Mouse (Mus musculus) limb, embryonic 11.5 days (tissue): Measurements from ENCODE around the gene Cbr2. TPM values are rescaled to one million over a fixed set of nuclear protein-coding genes. Genes with fewer than 3 reads are reported as not detected.

Experiments
- ATAC-seq: fragments of 200-750 bp; cut with Nextera tagmentation; 2 replicates; pipeline ENCODE4 v1.8.0; 2017; ENCODE audit warnings: low read depth; ENCODE audit not compliant: insufficient number of reproducible peaks, low FRiP score, low TSS enrichment
- DNase-seq: peaks from one replicate; pipeline ENCODE4 v3.0.0-alpha.2; 2015; ENCODE audit warnings: low spot score
- H3K27ac ChIP-seq: fragments of 300-500 bp; sonication (generic); replicated peaks from 2 replicates; pipeline ENCODE4 v1.5.1; 2014; ENCODE audit warnings: low read depth, mild to moderate bottlenecking, low read length
- H3K27me3 ChIP-seq: fragments of 300-500 bp; sonication (generic); 2 replicates; pipeline ENCODE4 v1.6.1; 2014; ENCODE audit warnings: mild to moderate bottlenecking, low read length, mixed read lengths; ENCODE audit not compliant: control insufficient read depth, insufficient read depth
- H3K36me3 ChIP-seq: fragments of 300-500 bp; sonication (generic); 2 replicates; pipeline ENCODE4 v1.6.1; 2014; ENCODE audit warnings: mild to moderate bottlenecking, low read length, moderate library complexity, mixed read lengths; ENCODE audit not compliant: control insufficient read depth, insufficient read depth
- H3K4me1 ChIP-seq: fragments of 300-500 bp; sonication (generic); 2 replicates; pipeline ENCODE4 v1.6.1; 2014; ENCODE audit warnings: low read length, mixed read lengths; ENCODE audit not compliant: control insufficient read depth, insufficient read depth
- H3K4me2 ChIP-seq: fragments of 300-500 bp; sonication (generic); 2 replicates; pipeline ENCODE4 v1.6.1; 2014; ENCODE audit warnings: low read depth, mild to moderate bottlenecking, moderate library complexity; ENCODE audit not compliant: severe bottlenecking
- H3K4me3 ChIP-seq: fragments of 300-500 bp; sonication (generic); 2 replicates; pipeline ENCODE4 v1.5.1; 2014; ENCODE audit warnings: low read depth, low read length
- H3K9ac ChIP-seq: fragments of 300-500 bp; sonication (generic); 2 replicates; pipeline ENCODE4 v1.6.1; 2014; ENCODE audit warnings: mild to moderate bottlenecking, low read length
- H3K9me3 ChIP-seq: fragments of 300-500 bp; sonication (generic); 2 replicates; pipeline ENCODE4 v1.6.1; 2016; ENCODE audit warnings: low read length; ENCODE audit not compliant: control insufficient read depth
- WGBS: fragments of 180-500 bp; shearing (Covaris S2); extraction: QIAGEN DNeasy Blood & Tissue Kit; methylation state at CpG from one replicate; pipeline ENCODE4 v1.1.7; 2014; 5-methylcytosine and 5-hydroxymethylcytosine counted together
- polyA plus RNA-seq: library from polyadenylated mRNA; unstranded; fragments of >200 nt; fragmentation: Nextera tagmentation; extraction: Ambion mirVana; gene quantifications from 2 replicates; pipeline ENCODE4 v1.2.1, GENCODE M21; 2014

Gene Cbr2
- polyA plus RNA-seq, 1 experiment from 2014 or later: 7.4 TPM

- no peaks in the 10 kb centered on the region for H3K27me3 ChIP-seq
- peaks cover 48% of the 10 kb centered on the region for H3K4me1 ChIP-seq
- H3K9ac ChIP-seq: peak overlapping the region; percentile 31
- peak; percentile 49 for DNase-seq
- H3K27ac ChIP-seq: peak overlapping the region; percentile 81
- peaks cover 12% of the 10 kb centered on the region; the same call in 1 of the 2 replicates for H3K36me3 ChIP-seq
- H3K4me2 ChIP-seq: peak overlapping the region; percentile 7; the same call in 1 of the 2 replicates
- ATAC-seq: no peak
- H3K9me3 ChIP-seq: no peaks in the 10 kb centered on the region
- 16% methylated on average over 15 of the region's 15 CpGs for WGBS
- peak overlapping the region; percentile 1; the same call in 1 of the 2 replicates for H3K4me3 ChIP-seq
These were observed 28.0 kb downstream of the Cbr2 start for GRCm38 (mm10) chr11:120703696-120704454.

- Histone ChIP-seq H3K9me3 (no peaks in the 10 kb centered on the region), H3K36me3 (peaks cover 14% of the 10 kb centered on the region; the same call in 1 of the 2 replicates), H3K4me2 (no peak overlapping the region), H3K4me1 (peaks cover 31% of the 10 kb centered on the region), H3K9ac (no peak overlapping the region; the same call in 1 of the 2 replicates), H3K27ac (peak overlapping the region; percentile 45), H3K27me3 (no peaks in the 10 kb centered on the region), H3K4me3 (no peak overlapping the region)
- DNase-seq: no peak
- ATAC-seq: no peak
- 35% methylated on average over 10 of the region's 10 CpGs for WGBS
These were observed 34.2 kb downstream of the Cbr2 start for GRCm38 (mm10) chr11:120697741-120698140.

- Histone ChIP-seq H3K27ac (peak overlapping the region; percentile 86), H3K9ac (no peak overlapping the region), H3K36me3 (peaks cover 14% of the 10 kb centered on the region; the same call in 1 of the 2 replicates), H3K27me3 (no peaks in the 10 kb centered on the region), H3K4me3 (no peak overlapping the region), H3K4me1 (peaks cover 31% of the 10 kb centered on the region), H3K4me2 (no peak overlapping the region), H3K9me3 (no peaks in the 10 kb centered on the region)
- no peak for DNase-seq
- ATAC-seq: no peak
- WGBS: 93% methylated on average over 6 of the region's 6 CpGs
These were observed 35.3 kb downstream of the Cbr2 start for GRCm38 (mm10) chr11:120696568-120696967.

GRCm38 (mm10) chr11:120695641-120696040 lies 36.3 kb downstream of the Cbr2 start:
- Histone ChIP-seq H3K27me3 (no peaks in the 10 kb centered on the region), H3K4me3 (no peak overlapping the region), H3K4me1 (peaks cover 31% of the 10 kb centered on the region), H3K9me3 (no peaks in the 10 kb centered on the region), H3K36me3 (peaks cover 12% of the 10 kb centered on the region; the same call in 1 of the 2 replicates), H3K27ac (peak overlapping the region; percentile 86), H3K4me2 (peak overlapping the region; percentile 15; the same call in 1 of the 2 replicates), H3K9ac (no peak overlapping the region; the same call in 1 of the 2 replicates)
- DNase-seq: peak; percentile 85
- WGBS: 7% methylated on average over 12 of the region's 12 CpGs
- ATAC-seq: peak; percentile 80

GRCm38 (mm10) chr11:120695184-120695583 lies 36.7 kb downstream of the Cbr2 start:
- H3K4me1 ChIP-seq: peaks cover 31% of the 10 kb centered on the region
- 2% methylated on average over 4 of the region's 4 CpGs for WGBS
- no peak overlapping the region; the same call in 1 of the 2 replicates for H3K9ac ChIP-seq
- ATAC-seq (peak; percentile 66), DNase-seq (peak; percentile 67)
- peaks cover 10% of the 10 kb centered on the region; the same call in 1 of the 2 replicates for H3K36me3 ChIP-seq
- H3K4me3 ChIP-seq: no peak overlapping the region
- peak overlapping the region; percentile 86 for H3K27ac ChIP-seq
- H3K4me2 ChIP-seq: peak overlapping the region; percentile 15
- no peaks in the 10 kb centered on the region for H3K27me3 ChIP-seq
- no peaks in the 10 kb centered on the region for H3K9me3 ChIP-seq

- H3K9ac ChIP-seq: no peak overlapping the region
- H3K27me3 ChIP-seq: no peaks in the 10 kb centered on the region
- peaks cover 5% of the 10 kb centered on the region; the same call in 1 of the 2 replicates for H3K36me3 ChIP-seq
- no peak overlapping the region for H3K4me3 ChIP-seq
- DNase-seq (no peak), ATAC-seq (no peak)
- no peak overlapping the region for H3K27ac ChIP-seq
- peaks cover 31% of the 10 kb centered on the region for H3K4me1 ChIP-seq
- 79% methylated on average over 3 of the region's 3 CpGs for WGBS
- no peak overlapping the region for H3K4me2 ChIP-seq
- H3K9me3 ChIP-seq: no peaks in the 10 kb centered on the region
These were observed 38.5 kb downstream of the Cbr2 start for GRCm38 (mm10) chr11:120693461-120693860.

GRCm38 (mm10) chr11:120692471-120693011 lies 39.4 kb downstream of the Cbr2 start:
- Histone ChIP-seq H3K4me1 (peaks cover 25% of the 10 kb centered on the region), H3K9me3 (no peaks in the 10 kb centered on the region), H3K36me3 (peaks cover 5% of the 10 kb centered on the region; the same call in 1 of the 2 replicates), H3K4me3 (no peak overlapping the region), H3K27me3 (no peaks in the 10 kb centered on the region), H3K27ac (no peak overlapping the region), H3K9ac (no peak overlapping the region), H3K4me2 (no peak overlapping the region)
- 91% methylated on average over 4 of the region's 4 CpGs for WGBS
- ATAC-seq: no peak
- no peak for DNase-seq

GRCm38 (mm10) chr11:120689365-120689764 lies 42.5 kb downstream of the Cbr2 start:
- DNase-seq: no peak
- Histone ChIP-seq H3K27ac (no peak overlapping the region), H3K36me3 (peaks cover 6% of the 10 kb centered on the region; the same call in 1 of the 2 replicates), H3K27me3 (no peaks in the 10 kb centered on the region), H3K9me3 (no peaks in the 10 kb centered on the region), H3K4me1 (0 out of 2 replicates have a peak, but pooled peaks cover 3% of the 10 kb centered on the region), H3K9ac (no peak overlapping the region), H3K4me2 (no peak overlapping the region), H3K4me3 (no peak overlapping the region)
- ATAC-seq: no peak
- 85% methylated on average over 3 of the region's 3 CpGs for WGBS
